Mouse (Mus musculus) kidney, postnatal 0 days (tissue): Measurements from ENCODE around the gene Cgref1. TPM values are rescaled to one million over a fixed set of nuclear protein-coding genes. Genes with fewer than 3 reads are reported as not detected.

Experiments used
- ATAC-seq: fragments of 200-750 bp; cut with Nextera tagmentation; replicated peaks from 2 replicates; pipeline ENCODE4 v1.8.0; 2017; ENCODE audit warnings: low read depth, moderate number of reproducible peaks, moderate TSS enrichment, moderate library complexity; ENCODE audit not compliant: low FRiP score
- DNase-seq: peaks from one replicate; pipeline ENCODE4 v3.0.0-alpha.2; 2016; ENCODE audit warnings: low spot score
- H3K27ac ChIP-seq: fragments of 300-500 bp; sonication (generic); 2 replicates; pipeline ENCODE4 v1.5.1; 2014; ENCODE audit warnings: mild to moderate bottlenecking
- H3K27me3 ChIP-seq: fragments of 300-500 bp; sonication (generic); 2 replicates; pipeline ENCODE4 v1.6.1; 2014; ENCODE audit warnings: low read length, mixed read lengths; ENCODE audit not compliant: insufficient read depth
- H3K36me3 ChIP-seq: fragments of 300-500 bp; sonication (generic); 2 replicates; pipeline ENCODE4 v1.6.1; 2014; ENCODE audit warnings: low read length, mixed read lengths; ENCODE audit not compliant: insufficient read depth
- H3K4me1 ChIP-seq: fragments of 300-500 bp; sonication (generic); replicated peaks from 2 replicates; pipeline ENCODE4 v1.6.1; 2014; ENCODE audit warnings: antibody characterized with exemption, low read length, mixed read lengths; ENCODE audit not compliant: insufficient read depth
- H3K4me2 ChIP-seq: fragments of 300-500 bp; sonication (generic); 2 replicates; pipeline ENCODE4 v1.6.1; 2014; ENCODE audit warnings: mild to moderate bottlenecking, low read length, moderate library complexity, mixed read lengths
- H3K4me3 ChIP-seq: fragments of 300-500 bp; sonication (generic); replicated peaks from 2 replicates; pipeline ENCODE4 v1.5.1; 2014; ENCODE audit warnings: low read depth, low read length
- H3K9ac ChIP-seq: fragments of 300-500 bp; sonication (generic); 2 replicates; pipeline ENCODE4 v1.6.1; 2014; ENCODE audit warnings: low read depth, low read length
- H3K9me3 ChIP-seq: fragments of 300-500 bp; sonication (generic); replicated peaks from 2 replicates; pipeline ENCODE4 v1.6.1; 2016; ENCODE audit warnings: low read length, inconsistent platforms, mixed read lengths
- CTCF ChIP-seq: IDR thresholded peaks from 2 replicates; pipeline ENCODE4 v1.5.1; 2016; ENCODE audit warnings: antibody characterized with exemption, low read depth, mild to moderate bottlenecking, moderate library complexity
- WGBS: fragments of 180-500 bp; shearing (Covaris S2); extraction: QIAGEN DNeasy Blood & Tissue Kit; methylation state at CpG from one replicate; pipeline ENCODE4 v1.1.7; 2014; 5-methylcytosine and 5-hydroxymethylcytosine counted together
- polyA plus RNA-seq: library from polyadenylated mRNA; unstranded; fragments of >200 nt; fragmentation: Nextera tagmentation; extraction: Ambion mirVana; gene quantifications from 2 replicates; pipeline ENCODE4 v1.2.1, GENCODE M21; 2015

The Cgref1 gene
- 47.4 and 52.2 TPM in 2 replicates for polyA plus RNA-seq

DNA sequence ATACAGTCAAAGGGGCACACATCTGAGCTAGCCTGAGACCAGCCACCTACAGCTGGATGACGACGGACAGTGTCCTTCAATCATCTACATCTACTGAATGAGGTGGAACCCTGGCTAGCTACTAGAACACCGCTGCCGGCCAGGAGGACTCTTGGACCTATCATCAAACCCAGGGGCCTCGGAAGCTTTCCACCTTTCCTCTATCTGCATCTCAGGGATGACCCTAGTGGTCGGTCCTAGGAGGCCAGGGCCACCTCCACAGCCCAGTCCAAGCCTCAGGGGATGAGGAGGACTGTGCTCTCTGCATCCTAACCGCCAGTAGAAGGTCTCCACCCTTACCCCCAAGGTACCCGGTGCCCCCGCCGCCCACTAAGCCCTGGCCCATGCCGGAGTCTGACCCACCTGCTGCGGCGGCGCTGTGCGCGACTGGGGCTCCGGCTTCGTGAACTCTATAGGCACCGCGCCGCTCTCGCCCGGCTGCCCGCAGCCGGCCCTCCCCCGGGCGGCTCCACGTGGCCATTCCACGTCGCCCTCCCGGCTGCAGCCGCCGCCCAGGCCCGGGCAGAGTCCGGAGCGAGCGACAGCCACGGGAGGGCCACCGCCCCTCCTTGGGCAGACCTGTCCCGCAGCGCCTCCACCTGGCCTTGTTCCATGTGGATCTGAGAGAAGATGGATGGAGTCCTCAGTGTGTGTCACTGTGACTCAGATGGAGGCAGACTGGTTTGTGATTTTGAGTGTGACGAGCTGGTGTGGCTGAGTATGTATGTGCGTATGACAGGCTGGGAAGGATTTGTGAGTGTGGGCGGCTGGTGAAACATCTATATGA, at the start of gene Cgref1:
Cgref1 (minus strand) TSS at position 636 of the 826 bp plus-strand sequence.
- H3K4me2 ChIP-seq = peak within 1 kb of the TSS; percentile 83
- DNase-seq (peak; percentile 69), ATAC-seq (peak; percentile 65)
- H3K27me3 ChIP-seq = no peaks in the 10 kb centered on the region
- peak within 1 kb of the TSS; percentile 35 for H3K4me3 ChIP-seq
- no peaks in the 10 kb centered on the region; the same call in 1 of the 2 replicates for H3K4me1 ChIP-seq
- 4% methylated on average over 44 of the region's 44 CpGs for WGBS
- no peaks in the 10 kb centered on the region for H3K36me3 ChIP-seq
- H3K9me3 ChIP-seq = no peaks in the 10 kb centered on the region
- H3K9ac ChIP-seq = peak within 1 kb of the TSS; percentile 57
- peak within 1 kb of the TSS; percentile 31; the same call in 1 of the 2 replicates for H3K27ac ChIP-seq
- peak; percentile 63; the same call in 1 of the 2 replicates for TF ChIP-seq CTCF

DNA sequence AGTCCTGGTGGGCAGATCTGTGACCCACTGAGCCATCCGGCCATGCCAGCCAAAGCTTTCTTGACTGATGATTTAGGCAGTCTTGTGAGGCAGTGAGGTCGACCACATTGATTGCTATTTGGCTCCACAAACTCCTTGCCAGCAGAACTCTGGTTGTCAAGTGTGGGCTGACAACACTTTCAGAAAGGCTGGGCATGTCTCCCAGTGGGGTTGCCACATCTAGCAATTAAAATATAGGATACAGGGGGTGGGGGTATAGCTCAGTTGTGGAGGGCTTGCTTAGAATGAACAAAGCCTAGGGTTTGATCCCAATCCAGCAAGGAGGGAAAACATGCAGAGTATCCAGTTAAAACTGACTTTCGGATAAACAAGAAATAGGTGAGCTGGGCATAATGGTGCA, 48.7 kb upstream of the Cgref1 start:
- H3K9me3 ChIP-seq = no peaks in the 10 kb centered on the region
- ATAC-seq = no peak
- no peak for TF ChIP-seq CTCF

DNA sequence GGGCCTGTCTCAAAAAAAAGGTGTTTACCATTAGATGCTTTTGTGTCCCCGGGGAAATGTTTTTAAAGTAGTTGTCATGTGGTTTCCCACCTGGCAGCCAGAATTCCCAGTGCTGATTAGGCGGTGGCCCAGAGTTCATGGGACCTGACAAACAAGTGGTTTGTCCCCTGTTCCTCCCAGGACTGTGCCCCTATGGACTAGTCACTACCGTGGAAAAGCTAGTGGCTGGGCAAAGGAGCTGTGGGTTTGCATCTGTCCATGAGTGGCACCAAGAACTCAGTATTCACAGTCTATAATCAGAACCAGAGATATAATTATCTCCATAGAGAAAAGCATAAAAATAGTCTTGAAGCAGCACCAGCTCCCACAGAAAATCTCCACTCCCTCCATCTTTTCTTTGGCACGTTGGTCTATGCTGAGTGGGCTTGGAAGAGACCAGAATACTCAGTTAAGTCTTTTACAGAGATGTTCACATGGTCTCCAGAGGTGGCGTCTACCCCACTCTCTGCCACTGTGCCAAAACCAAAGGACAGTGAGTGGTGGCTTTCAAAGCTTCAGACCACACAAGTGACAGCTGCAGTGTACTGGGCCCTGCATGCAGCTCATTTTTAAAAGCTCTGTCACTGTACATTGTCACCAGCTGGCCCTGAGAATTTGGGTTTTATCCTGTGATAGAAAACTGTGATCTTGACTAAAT, 47.7 kb upstream of the Cgref1 start:
- H3K4me2 ChIP-seq = no peak overlapping the region
- 70% methylated on average over 5 of the region's 5 CpGs for WGBS

More for the DNA sequence above, 48.7 kb upstream of the Cgref1 start:
- no peak overlapping the region for H3K4me3 ChIP-seq
- no peak overlapping the region for H3K27ac ChIP-seq
- H3K4me1 ChIP-seq = no peaks in the 10 kb centered on the region
- H3K27me3 ChIP-seq = no peaks in the 10 kb centered on the region
- no peak overlapping the region for H3K9ac ChIP-seq
- no peak overlapping the region for H3K4me2 ChIP-seq
- 71% methylated on average over 3 of the region's 3 CpGs for WGBS
- DNase-seq = no peak
- H3K36me3 ChIP-seq = no peaks in the 10 kb centered on the region

DNA sequence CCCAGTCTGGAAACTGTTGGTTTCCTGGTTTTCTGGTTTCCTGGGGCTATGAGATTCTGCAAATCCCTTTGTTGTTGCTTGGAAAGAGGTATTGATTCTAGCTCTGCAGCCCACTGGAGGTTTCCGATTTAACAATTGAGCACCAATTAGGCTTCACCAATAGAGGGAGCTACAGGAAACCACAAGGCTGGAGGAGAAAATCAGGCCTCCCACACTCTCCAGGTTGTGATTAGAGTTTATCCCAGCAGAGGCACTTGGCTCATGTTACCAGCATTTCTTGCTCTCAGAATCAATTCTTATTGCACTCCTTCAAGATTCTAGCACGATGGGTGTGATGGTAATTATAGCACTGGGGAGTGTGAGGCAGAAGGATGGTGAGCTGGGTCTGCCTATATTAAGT, 37.0 kb upstream of the Cgref1 start:
- DNase-seq (peak; percentile 79), ATAC-seq (no peak)
- TF ChIP-seq CTCF = peak; percentile 75
- Histone ChIP-seq H3K27me3 (no peaks in the 10 kb centered on the region), H3K36me3 (no peaks in the 10 kb centered on the region), H3K4me3 (no peak overlapping the region), H3K4me2 (no peak overlapping the region), H3K4me1 (no peaks in the 10 kb centered on the region), H3K9ac (no peak overlapping the region), H3K27ac (no peak overlapping the region), H3K9me3 (no peaks in the 10 kb centered on the region)
- 19% methylated on average over 2 of the region's 2 CpGs for WGBS

More for the DNA sequence above, 47.7 kb upstream of the Cgref1 start:
- no peaks in the 10 kb centered on the region for H3K4me1 ChIP-seq
- TF ChIP-seq CTCF = no peak
- H3K9me3 ChIP-seq = no peaks in the 10 kb centered on the region
- no peak for ATAC-seq
- H3K9ac ChIP-seq = no peak overlapping the region
- no peak overlapping the region for H3K27ac ChIP-seq
- no peak overlapping the region for H3K4me3 ChIP-seq
- no peaks in the 10 kb centered on the region for H3K36me3 ChIP-seq
- H3K27me3 ChIP-seq = no peaks in the 10 kb centered on the region
- DNase-seq = no peak

DNA sequence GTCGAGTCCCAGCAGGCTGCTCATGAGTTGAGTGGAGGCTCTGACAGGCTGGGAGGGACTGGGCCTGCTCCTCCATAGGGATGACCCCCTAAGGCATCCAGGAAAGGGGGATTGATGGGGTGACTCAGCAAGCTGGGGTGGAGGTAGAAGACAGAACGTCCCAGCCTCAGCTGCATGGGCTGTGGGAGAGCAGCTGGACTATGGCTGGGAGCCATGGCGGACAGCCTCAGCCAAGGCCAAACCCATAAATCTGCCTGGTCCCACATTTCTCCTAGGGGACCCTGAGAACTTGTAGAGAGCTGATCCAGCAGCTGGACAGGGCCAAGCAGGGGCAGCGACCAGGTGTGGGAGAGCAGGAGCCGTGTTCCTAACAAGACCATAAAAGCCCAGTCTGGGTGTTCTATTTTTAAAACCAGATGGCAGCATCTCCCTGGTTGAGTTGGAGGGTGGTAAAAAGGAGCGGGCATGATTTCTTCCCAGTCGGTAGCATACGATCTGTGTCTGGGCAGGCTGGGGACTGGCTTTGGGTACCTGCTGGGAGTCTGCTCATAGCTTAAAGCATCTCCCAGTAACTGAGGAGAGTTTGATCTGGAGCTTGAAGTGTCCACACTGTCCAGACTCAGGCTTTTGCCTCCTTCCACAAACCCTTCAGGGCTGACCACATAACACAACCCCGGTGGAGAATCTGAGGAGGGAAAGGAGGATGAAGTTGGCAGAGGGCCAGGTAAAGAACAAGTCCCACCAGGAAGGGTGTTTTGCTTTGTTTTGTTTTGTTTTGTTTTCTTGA, 29.7 kb upstream of the Cgref1 start:
- H3K4me3 ChIP-seq = no peak overlapping the region
- H3K9me3 ChIP-seq = no peaks in the 10 kb centered on the region
- peak overlapping the region; percentile 31; the same call in 1 of the 2 replicates for H3K27ac ChIP-seq
- no peaks in the 10 kb centered on the region for H3K36me3 ChIP-seq
- ATAC-seq (peak; percentile 80), DNase-seq (peak; percentile 83)
- no peaks in the 10 kb centered on the region for H3K27me3 ChIP-seq
- H3K4me1 ChIP-seq = peaks cover 5% of the 10 kb centered on the region
- H3K4me2 ChIP-seq = no peak overlapping the region
- no peak for TF ChIP-seq CTCF
- no peak overlapping the region for H3K9ac ChIP-seq
- 27% methylated on average over 9 of the region's 9 CpGs for WGBS

DNA sequence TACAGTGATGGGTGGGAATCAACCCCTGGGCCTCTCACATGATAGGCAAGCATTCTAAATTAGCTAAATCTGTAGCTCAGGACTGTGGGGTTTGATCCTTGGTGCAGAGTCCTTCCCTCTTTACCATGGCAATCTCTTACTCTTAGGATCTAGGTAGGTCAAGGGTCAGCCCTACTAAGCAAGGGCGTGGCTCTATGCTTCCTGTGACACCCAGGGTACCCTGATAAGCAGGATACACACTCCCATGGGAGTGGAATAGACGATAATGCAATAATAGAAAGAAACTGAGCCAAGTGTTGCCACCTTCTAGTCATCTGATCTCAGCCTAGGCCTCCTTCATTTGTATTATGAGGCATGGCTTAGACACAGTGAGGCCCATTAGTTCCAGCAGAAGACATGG, 24.0 kb upstream of the Cgref1 start:
- H3K4me2 ChIP-seq = no peak overlapping the region
- H3K4me3 ChIP-seq = no peak overlapping the region

More for the DNA sequence above, 24.0 kb upstream of the Cgref1 start:
- no peak for TF ChIP-seq CTCF
- H3K27ac ChIP-seq = no peak overlapping the region
- ATAC-seq (no peak), DNase-seq (no peak)
- no peaks in the 10 kb centered on the region for H3K9me3 ChIP-seq
- WGBS = 79% methylated on average over 2 of the region's 2 CpGs
- H3K27me3 ChIP-seq = no peaks in the 10 kb centered on the region
- no peak overlapping the region for H3K9ac ChIP-seq
- no peaks in the 10 kb centered on the region for H3K36me3 ChIP-seq
- no peaks in the 10 kb centered on the region; the same call in 1 of the 2 replicates for H3K4me1 ChIP-seq
